Mouse (Mus musculus): Measurements from ENCODE around the gene Nfatc2. TPM values are rescaled to one million over a fixed set of nuclear protein-coding genes. Genes with fewer than 3 reads are reported as not detected.
A peak's percentile ranks its signal among the peaks of the same experiment; 100 is the strongest.

Gene Nfatc2
- polyA plus RNA-seq, 1 experiment from 2014 or later, result 1.6 TPM

- Histone ChIP-seq H3K4me1 (replicated peaks; ENCODE audit: control insufficient read depth, insufficient read depth, low read length) (peaks cover 3% of the 10 kb centered on the region), H3K9me3 (ENCODE audit: control insufficient read depth, low read length) (no peaks in the 10 kb centered on the region), H3K4me2 (ENCODE audit: low read depth, low read length) (no peak overlapping the region), H3K27me3 (ENCODE audit: control insufficient read depth, insufficient read depth, low read depth, low read length) (peaks cover 17% of the 10 kb centered on the region), H3K9ac (ENCODE audit: low read length) (no peak overlapping the region), H3K27ac (ENCODE audit: low read length) (no peak overlapping the region), H3K36me3 (ENCODE audit: control insufficient read depth, insufficient read depth, low read length) (no peaks in the 10 kb centered on the region), H3K4me3 (ENCODE audit: low read length) (no peak overlapping the region)
- no peak for ATAC-seq (ENCODE audit: low read depth)
- 86% methylated on average over 5 of the region's 5 CpGs for WGBS
Measured at GRCm38 (mm10) chr2:168593004-168593403, 8.5 kb downstream of the Nfatc2 start.

DNA sequence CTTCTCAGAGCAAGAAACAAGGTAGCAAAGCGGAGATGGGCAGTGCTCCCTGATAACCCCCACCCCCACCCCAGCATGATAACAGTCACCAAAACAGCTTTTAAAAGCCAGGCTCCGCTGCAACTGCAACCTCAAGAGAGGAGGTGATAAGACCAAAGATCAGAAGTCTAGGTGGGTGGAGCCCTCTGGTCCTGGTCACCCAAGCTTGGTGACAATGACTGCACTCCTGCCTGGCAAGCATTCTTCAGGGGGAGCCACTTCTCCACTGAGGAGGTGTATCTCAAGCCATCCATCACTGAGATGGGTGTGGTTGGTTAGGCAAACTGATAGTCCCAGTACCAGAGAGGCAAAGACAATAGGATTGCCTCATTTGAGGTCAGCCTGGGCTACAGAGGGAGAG lies 10.4 kb downstream of the Nfatc2 start:
- Histone ChIP-seq H3K9ac (ENCODE audit: low read length) (no peak overlapping the region), H3K27me3 (ENCODE audit: control insufficient read depth, insufficient read depth, low read depth, low read length) (peaks cover 17% of the 10 kb centered on the region), H3K9me3 (ENCODE audit: control insufficient read depth, low read length) (no peaks in the 10 kb centered on the region), H3K4me2 (ENCODE audit: low read depth, low read length) (no peak overlapping the region), H3K36me3 (ENCODE audit: control insufficient read depth, insufficient read depth, low read length) (no peaks in the 10 kb centered on the region), H3K4me3 (ENCODE audit: low read length) (no peak overlapping the region), H3K27ac (ENCODE audit: low read length) (no peak overlapping the region), H3K4me1 (replicated peaks; ENCODE audit: control insufficient read depth, insufficient read depth, low read length) (peaks cover 3% of the 10 kb centered on the region)
- no peak for ATAC-seq (ENCODE audit: low read depth)
- WGBS, result 61% methylated on average over 2 of the region's 2 CpGs

GRCm38 (mm10) chr2:168590556-168590955 lies 10.9 kb downstream of the Nfatc2 start:
- no peaks in the 10 kb centered on the region for H3K36me3 ChIP-seq (ENCODE audit: control insufficient read depth, insufficient read depth, low read length)
- no peak overlapping the region; the same call in 1 of the 2 replicates for H3K9ac ChIP-seq (ENCODE audit: low read length)
- peaks cover 17% of the 10 kb centered on the region for H3K27me3 ChIP-seq (ENCODE audit: control insufficient read depth, insufficient read depth, low read depth, low read length)
- no peak overlapping the region for H3K27ac ChIP-seq (ENCODE audit: low read length)
- ATAC-seq (ENCODE audit: low read depth), result no peak
- H3K9me3 ChIP-seq (ENCODE audit: control insufficient read depth, low read length), result no peaks in the 10 kb centered on the region
- peak overlapping the region; percentile 54 for H3K4me3 ChIP-seq (ENCODE audit: low read length)
- H3K4me2 ChIP-seq (ENCODE audit: low read depth, low read length), result peak overlapping the region; percentile 64; the same call in 1 of the 2 replicates
- peaks cover 3% of the 10 kb centered on the region for H3K4me1 ChIP-seq (replicated peaks; ENCODE audit: control insufficient read depth, insufficient read depth, low read length)
- 32% methylated on average over 10 of the region's 10 CpGs for WGBS

GRCm38 (mm10) chr2:168590168-168590551 lies 11.3 kb downstream of the Nfatc2 start:
- Histone ChIP-seq H3K9me3 (ENCODE audit: control insufficient read depth, low read length) (no peaks in the 10 kb centered on the region), H3K4me1 (replicated peaks; ENCODE audit: control insufficient read depth, insufficient read depth, low read length) (peaks cover 3% of the 10 kb centered on the region), H3K27ac (ENCODE audit: low read length) (no peak overlapping the region), H3K9ac (ENCODE audit: low read length) (peak overlapping the region; percentile 69), H3K36me3 (ENCODE audit: control insufficient read depth, insufficient read depth, low read length) (no peaks in the 10 kb centered on the region), H3K27me3 (ENCODE audit: control insufficient read depth, insufficient read depth, low read depth, low read length) (peaks cover 17% of the 10 kb centered on the region), H3K4me3 (ENCODE audit: low read length) (peak overlapping the region; percentile 54), H3K4me2 (ENCODE audit: low read depth, low read length) (peak overlapping the region; percentile 64)
- peak; percentile 85 for ATAC-seq (ENCODE audit: low read depth)
- WGBS, result 1% methylated on average over 31 of the region's 38 CpGs

- 0 out of 2 replicates have a peak, but pooled peaks have one; percentile 39 for ATAC-seq (ENCODE audit: low read depth)
- H3K27ac ChIP-seq (ENCODE audit: low read length), result no peak overlapping the region
- H3K9ac ChIP-seq (ENCODE audit: low read length), result peak overlapping the region; percentile 69
- H3K4me2 ChIP-seq (ENCODE audit: low read depth, low read length), result peak overlapping the region; percentile 64
- no peaks in the 10 kb centered on the region for H3K9me3 ChIP-seq (ENCODE audit: control insufficient read depth, low read length)
- WGBS, result 9% methylated on average over 21 of the region's 21 CpGs
- no peaks in the 10 kb centered on the region for H3K36me3 ChIP-seq (ENCODE audit: control insufficient read depth, insufficient read depth, low read length)
- H3K27me3 ChIP-seq (ENCODE audit: control insufficient read depth, insufficient read depth, low read depth, low read length), result peaks cover 17% of the 10 kb centered on the region
- peaks cover 3% of the 10 kb centered on the region for H3K4me1 ChIP-seq (replicated peaks; ENCODE audit: control insufficient read depth, insufficient read depth, low read length)
- H3K4me3 ChIP-seq (ENCODE audit: low read length), result peak overlapping the region; percentile 54
Measured at GRCm38 (mm10) chr2:168589368-168590167, 11.9 kb downstream of the Nfatc2 start.

DNA sequence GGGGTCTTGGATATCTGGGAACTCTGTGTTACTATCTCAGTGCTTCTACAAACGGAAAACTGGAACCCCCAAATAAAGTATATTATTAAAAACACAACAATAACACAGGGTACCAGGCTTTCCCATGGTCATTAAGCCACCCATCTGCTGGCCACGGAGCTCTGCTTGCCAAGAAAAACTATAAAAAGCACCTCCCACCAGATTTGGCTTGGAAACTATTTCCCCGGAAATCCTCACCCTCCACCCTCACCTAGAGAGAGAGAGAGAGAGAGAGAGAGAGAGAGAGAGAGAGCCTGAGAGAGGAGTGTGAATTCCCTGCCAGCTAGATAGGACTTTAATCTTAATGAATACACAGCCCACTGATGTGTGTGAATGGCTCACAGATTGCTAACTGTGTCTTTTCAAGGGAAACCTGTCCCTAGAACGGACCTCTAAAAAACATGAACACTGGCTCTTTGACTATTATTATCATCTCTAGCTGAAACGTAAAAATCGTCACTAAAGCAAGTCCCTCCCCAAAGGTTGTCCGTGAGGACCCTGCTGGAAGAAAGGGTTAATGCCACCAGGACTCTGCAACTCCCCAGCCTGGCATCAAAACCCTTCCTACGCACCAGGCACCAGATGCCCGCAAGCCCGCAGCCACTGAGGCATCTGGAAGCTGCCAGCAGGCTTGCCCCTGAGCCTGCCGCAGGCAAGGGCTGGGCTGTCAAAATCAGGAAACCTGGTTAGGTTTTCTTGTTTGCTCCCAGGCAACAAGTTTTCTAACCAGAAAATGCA lies 12.7 kb downstream of the Nfatc2 start:
- Histone ChIP-seq H3K4me1 (replicated peaks; ENCODE audit: control insufficient read depth, insufficient read depth, low read length) (peaks cover 3% of the 10 kb centered on the region), H3K36me3 (ENCODE audit: control insufficient read depth, insufficient read depth, low read length) (no peaks in the 10 kb centered on the region), H3K9ac (ENCODE audit: low read length) (no peak overlapping the region), H3K27me3 (ENCODE audit: control insufficient read depth, insufficient read depth, low read depth, low read length) (peaks cover 17% of the 10 kb centered on the region), H3K4me3 (ENCODE audit: low read length) (no peak overlapping the region), H3K27ac (ENCODE audit: low read length) (no peak overlapping the region), H3K9me3 (ENCODE audit: control insufficient read depth, low read length) (no peaks in the 10 kb centered on the region), H3K4me2 (ENCODE audit: low read depth, low read length) (peak overlapping the region; percentile 64; the same call in 1 of the 2 replicates)
- WGBS, result 44% methylated on average over 11 of the region's 11 CpGs
- no peak for ATAC-seq (ENCODE audit: low read depth)

DNA sequence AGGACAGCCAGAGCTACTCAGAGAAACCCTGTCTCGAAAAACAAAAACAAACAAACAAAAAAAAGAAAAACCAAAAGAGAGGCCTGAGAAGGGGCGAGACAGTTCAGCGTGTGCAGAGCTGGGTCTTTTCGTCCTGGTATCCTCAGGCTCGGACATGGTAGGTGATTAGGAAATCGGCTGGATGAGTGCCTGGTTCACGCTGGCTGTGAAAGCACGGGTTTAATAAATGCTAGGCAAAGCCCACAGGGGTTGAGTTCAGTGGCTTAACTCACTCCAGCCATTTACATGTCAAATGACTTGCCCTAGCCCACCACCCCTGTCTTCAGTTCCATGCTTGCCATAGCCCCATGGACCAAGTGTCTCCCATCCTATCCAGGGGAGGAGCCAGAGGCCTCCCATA lies 14.3 kb downstream of the Nfatc2 start:
- Histone ChIP-seq H3K9me3 (ENCODE audit: control insufficient read depth, low read length) (no peaks in the 10 kb centered on the region), H3K9ac (ENCODE audit: low read length) (no peak overlapping the region), H3K27ac (ENCODE audit: low read length) (no peak overlapping the region), H3K4me3 (ENCODE audit: low read length) (no peak overlapping the region), H3K27me3 (ENCODE audit: control insufficient read depth, insufficient read depth, low read depth, low read length) (peaks cover 17% of the 10 kb centered on the region), H3K36me3 (ENCODE audit: control insufficient read depth, insufficient read depth, low read length) (no peaks in the 10 kb centered on the region), H3K4me2 (ENCODE audit: low read depth, low read length) (no peak overlapping the region), H3K4me1 (replicated peaks; ENCODE audit: control insufficient read depth, insufficient read depth, low read length) (peaks cover 3% of the 10 kb centered on the region)
- ATAC-seq (ENCODE audit: low read depth), result no peak
- WGBS, result 70% methylated on average over 8 of the region's 8 CpGs

- Histone ChIP-seq H3K27me3 (ENCODE audit: control insufficient read depth, insufficient read depth, low read depth, low read length) (peaks cover 17% of the 10 kb centered on the region), H3K9ac (ENCODE audit: low read length) (no peak overlapping the region), H3K4me1 (replicated peaks; ENCODE audit: control insufficient read depth, insufficient read depth, low read length) (peaks cover 3% of the 10 kb centered on the region), H3K4me2 (ENCODE audit: low read depth, low read length) (no peak overlapping the region), H3K27ac (ENCODE audit: low read length) (no peak overlapping the region), H3K4me3 (ENCODE audit: low read length) (no peak overlapping the region), H3K36me3 (ENCODE audit: control insufficient read depth, insufficient read depth, low read length) (no peaks in the 10 kb centered on the region), H3K9me3 (ENCODE audit: control insufficient read depth, low read length) (no peaks in the 10 kb centered on the region)
- 78% methylated on average over 12 of the region's 12 CpGs for WGBS
- ATAC-seq (ENCODE audit: low read depth), result no peak
Measured at GRCm38 (mm10) chr2:168586512-168586911, 14.9 kb downstream of the Nfatc2 start.

DNA sequence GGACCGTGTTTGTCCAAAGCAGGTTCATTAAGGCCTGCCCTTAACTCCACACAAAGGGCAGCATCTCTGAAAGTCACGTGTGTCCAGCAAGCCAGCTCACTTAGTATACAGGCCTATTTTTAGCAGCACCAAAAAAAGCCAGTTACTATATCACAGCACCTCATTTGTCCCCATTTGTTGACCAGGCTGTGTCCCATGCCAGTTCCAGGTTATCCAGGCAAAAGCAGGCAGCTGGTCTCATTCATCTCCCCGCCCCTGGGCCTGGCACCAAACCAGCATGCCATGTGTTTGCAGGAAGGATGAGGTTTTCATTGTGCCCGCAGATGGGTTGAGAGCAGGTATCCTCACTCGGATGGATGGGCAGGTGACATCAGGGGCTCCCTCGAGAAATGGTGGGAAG lies 16.6 kb downstream of the Nfatc2 start:
- H3K27ac ChIP-seq (ENCODE audit: low read length), result no peak overlapping the region
- H3K9ac ChIP-seq (ENCODE audit: low read length), result no peak overlapping the region
- peaks cover 9% of the 10 kb centered on the region for H3K27me3 ChIP-seq (ENCODE audit: control insufficient read depth, insufficient read depth, low read depth, low read length)
- 72% methylated on average over 6 of the region's 6 CpGs for WGBS
- H3K4me1 ChIP-seq (replicated peaks; ENCODE audit: control insufficient read depth, insufficient read depth, low read length), result peaks cover 9% of the 10 kb centered on the region
- H3K4me3 ChIP-seq (ENCODE audit: low read length), result no peak overlapping the region
- H3K36me3 ChIP-seq (ENCODE audit: control insufficient read depth, insufficient read depth, low read length), result no peaks in the 10 kb centered on the region
- no peaks in the 10 kb centered on the region for H3K9me3 ChIP-seq (ENCODE audit: control insufficient read depth, low read length)
- no peak overlapping the region for H3K4me2 ChIP-seq (ENCODE audit: low read depth, low read length)
- no peak for ATAC-seq (ENCODE audit: low read depth)
